Mouse (Mus musculus): Measurements from ENCODE around the gene Nemp1.

The Nemp1 gene

GRCm38 (mm10) chr10:127728437-127728836 lies 61.7 kb downstream of the Nemp1 start:
- DNase-seq, result no peak

GRCm38 (mm10) chr10:127730285-127730932 lies 63.7 kb downstream of the Nemp1 start:
- no peak for DNase-seq

GRCm38 (mm10) chr10:127730933-127731310 lies 64.2 kb downstream of the Nemp1 start:
- DNase-seq, result no peak

- no peak for DNase-seq
Observed at GRCm38 (mm10) chr10:127731397-127731796, 64.7 kb downstream of the Nemp1 start.

GRCm38 (mm10) chr10:127734434-127734833 lies 67.7 kb downstream of the Nemp1 start:
- DNase-seq, result no peak

- DNase-seq, result no peak
Observed at GRCm38 (mm10) chr10:127736266-127736665, 69.6 kb downstream of the Nemp1 start.

- no peak for DNase-seq
Observed at GRCm38 (mm10) chr10:127736916-127737315, 70.2 kb downstream of the Nemp1 start.

- DNase-seq, result no peak
Observed at GRCm38 (mm10) chr10:127737552-127737951, 70.9 kb downstream of the Nemp1 start.

- no peak for DNase-seq
Observed at GRCm38 (mm10) chr10:127738151-127738882, 71.6 kb downstream of the Nemp1 start.

GRCm38 (mm10) chr10:127739083-127739660 lies 72.5 kb downstream of the Nemp1 start, which contains the start of gene Zbtb39:
Zbtb39 (plus strand) TSS chr10:127739538.
- peak; percentile 79 for DNase-seq

- no peak for DNase-seq
Observed at GRCm38 (mm10) chr10:127739661-127740161, 73.0 kb downstream of the Nemp1 start.

GRCm38 (mm10) chr10:127744661-127745060 lies 78.0 kb downstream of the Nemp1 start:
- DNase-seq, result no peak

GRCm38 (mm10) chr10:127745886-127746285 lies 79.2 kb downstream of the Nemp1 start:
- no peak for DNase-seq

- no peak for DNase-seq
Observed at GRCm38 (mm10) chr10:127747254-127747653, 80.6 kb downstream of the Nemp1 start.

- no peak for DNase-seq
Observed at GRCm38 (mm10) chr10:127748847-127749612, 82.3 kb downstream of the Nemp1 start.

- DNase-seq, result peak; percentile 14
Observed at GRCm38 (mm10) chr10:127750136-127750777, 83.6 kb downstream of the Nemp1 start.

Measured in right cerebral cortex, postnatal 25 days (tissue).